Mouse (Mus musculus): ENCODE measurements around the gene Naa60.
"Not testable (repeated sequence)": the region's sequence is repeated elsewhere in the genome, so short reads cannot be mapped to it uniquely, and the experiment has no call there.

Naa60 gene

GRCm38 (mm10) chr16:3872216-3873047 lies at the start of gene Naa60:
Gene Naa60, plus strand, starts transcription at chr16:3872375.
- DNase-seq (ENCODE audit: low spot score in 2 of 2), result peak; percentile 84 to 90

- DNase-seq (ENCODE audit: low spot score in 2 of 2), result no peak
Measured at GRCm38 (mm10) chr16:3828021-3828420, 44.2 kb upstream of the Naa60 start.

- no peak for DNase-seq (ENCODE audit: low spot score in 2 of 2)
Measured at GRCm38 (mm10) chr16:3829727-3830126, 42.4 kb upstream of the Naa60 start.

GRCm38 (mm10) chr16:3830588-3831109 lies 41.5 kb upstream of the Naa60 start, which contains the start of gene Olfr15:
Gene Olfr15, plus strand, starts transcription at chr16:3830878.
- DNase-seq (ENCODE audit: low spot score in 2 of 2), result no peak

GRCm38 (mm10) chr16:3835461-3835860 lies 36.7 kb upstream of the Naa60 start:
- DNase-seq (ENCODE audit: low spot score in 2 of 2), result no peak

GRCm38 (mm10) chr16:3839157-3839885 lies 32.9 kb upstream of the Naa60 start:
- DNase-seq (ENCODE audit: low spot score in 2 of 2), result no peak

- DNase-seq (ENCODE audit: low spot score in 2 of 2), result no peak
Measured at GRCm38 (mm10) chr16:3842989-3843388, 29.2 kb upstream of the Naa60 start.

- no peak for DNase-seq (ENCODE audit: low spot score in 2 of 2)
Measured at GRCm38 (mm10) chr16:3843796-3844195, 28.4 kb upstream of the Naa60 start.

- DNase-seq (ENCODE audit: low spot score in 2 of 2), result peak; percentile 90 to 93
Measured at GRCm38 (mm10) chr16:3846711-3847518, 25.3 kb upstream of the Naa60 start, which contains the start of gene Zfp174. Gene Zfp174, plus strand, starts transcription at chr16:3847268.

- DNase-seq (ENCODE audit: low spot score in 2 of 2), result no peak
Measured at GRCm38 (mm10) chr16:3847871-3848270, 24.3 kb upstream of the Naa60 start.

GRCm38 (mm10) chr16:3848416-3848815 lies 23.8 kb upstream of the Naa60 start:
- DNase-seq (ENCODE audit: low spot score in 2 of 2), result no peak

- DNase-seq (ENCODE audit: low spot score in 2 of 2), result not testable (repeated sequence)
Measured at GRCm38 (mm10) chr16:3851301-3851700, 20.9 kb upstream of the Naa60 start.

GRCm38 (mm10) chr16:3852586-3852985 lies 19.6 kb upstream of the Naa60 start:
- no peak for DNase-seq (ENCODE audit: low spot score in 2 of 2)

- no peak for DNase-seq (ENCODE audit: low spot score in 2 of 2)
Measured at GRCm38 (mm10) chr16:3854437-3855182, 17.6 kb upstream of the Naa60 start.

- DNase-seq (ENCODE audit: low spot score in 2 of 2), result no peak
Measured at GRCm38 (mm10) chr16:3855776-3856175, 16.4 kb upstream of the Naa60 start.

- no peak for DNase-seq (ENCODE audit: low spot score in 2 of 2)
Measured at GRCm38 (mm10) chr16:3859254-3859653, 12.9 kb upstream of the Naa60 start.

- DNase-seq (ENCODE audit: low spot score in 2 of 2), result no peak
Measured at GRCm38 (mm10) chr16:3871815-3872214, 360 bp upstream of the Naa60 start.

GRCm38 (mm10) chr16:3876346-3876745 lies 4.2 kb downstream of the Naa60 start:
- no peak for DNase-seq (ENCODE audit: low spot score in 2 of 2)

- peak; percentile 93 to 97 for DNase-seq (ENCODE audit: low spot score in 2 of 2)
Measured at GRCm38 (mm10) chr16:3884201-3885064, 12.3 kb downstream of the Naa60 start, which contains the start of the genes Zfp597 and Gm20695. Gene Zfp597, minus strand, starts transcription at chr16:3884561. Gene Gm20695, plus strand, starts transcription at chr16:3884648.
